Mouse (Mus musculus) CH12.LX (cell line): ENCODE results near the gene Sptbn1.

Experiments
- CTCF ChIP-seq, 2 experiments: IDR thresholded peaks in 1 of 2; conservative IDR thresholded peaks in 1 of 2; 2 replicates each; pipeline ENCODE4 v1.5.1; 2011 to 2012; ENCODE audit warnings: low read depth in 2 of 2, low read length in 2 of 2, improper control_type of control experiment in 1 of 2, inconsistent platforms in 1 of 2, mild to moderate bottlenecking in 1 of 2, moderate library complexity in 1 of 2
- ELF1 ChIP-seq: IDR thresholded peaks from 2 replicates; pipeline ENCODE4 v1.6.1; 2014; ENCODE audit warnings: low read depth, mild to moderate bottlenecking, inconsistent platforms, low read length, improper control_type of control experiment
- EP300 ChIP-seq: IDR thresholded peaks from 2 replicates; pipeline ENCODE4 v1.6.1; 2011; ENCODE audit warnings: low read length, improper control_type of control experiment
- POLR2A ChIP-seq: IDR thresholded peaks from 2 replicates; pipeline ENCODE4 v1.6.1; 2011; ENCODE audit warnings: low read depth, mild to moderate bottlenecking, improper control_type of control experiment, low read length
- POLR2AphosphoS2 ChIP-seq: IDR thresholded peaks from 2 replicates; pipeline ENCODE4 v1.6.1; 2011; ENCODE audit warnings: low read depth, low read length, improper control_type of control experiment
- ZC3H11A ChIP-seq: IDR thresholded peaks from 2 replicates; pipeline ENCODE4 v1.6.1; 2012; ENCODE audit warnings: low read depth, mild to moderate bottlenecking, inconsistent platforms, low read length, improper control_type of control experiment

- no peak for TF ChIP-seq EP300
- TF ChIP-seq POLR2A, result no peak
- no peak for TF ChIP-seq POLR2AphosphoS2
- peak; percentile 47 to 83; a peak in 3 of 4 replicates for TF ChIP-seq CTCF (conservative IDR thresholded peaks at IDR 0.05 in 1 of 2, IDR thresholded peaks at IDR 0.05 in 1 of 2; ENCODE audit: low read depth in 2 of 2, low read length in 2 of 2)
- 0 out of 2 replicates have a peak, but pooled peaks have one; percentile 11 for TF ChIP-seq ELF1
- TF ChIP-seq ZC3H11A, result peak; percentile 57
These were observed 30.0 kb downstream of the Sptbn1 start for GRCm38 (mm10) chr11:30237960-30238359.
